Mouse (Mus musculus): ENCODE results near the gene Ptprd.

DNA sequence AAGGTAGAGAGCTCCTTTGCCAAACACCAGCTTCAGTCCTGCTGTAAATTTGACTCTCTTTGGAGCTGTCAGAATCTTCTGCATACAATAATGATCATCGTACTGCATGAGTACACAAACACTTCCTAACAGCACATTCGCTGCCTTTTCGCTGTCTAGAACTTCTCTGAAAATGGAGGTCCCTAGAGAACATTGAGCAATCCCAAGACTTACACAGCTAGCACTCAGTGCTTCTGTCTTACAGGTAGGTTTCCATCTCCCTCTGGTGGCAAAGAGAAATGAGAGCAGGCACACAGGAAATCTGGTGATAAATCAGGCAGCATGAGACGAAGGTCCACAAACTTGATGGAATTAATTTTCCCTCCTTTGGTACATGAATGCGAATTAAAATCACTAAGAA lies 692.6 kb downstream of the Ptprd start:
- TF ChIP-seq CTCF (IDR thresholded peaks at IDR 0.05; ENCODE audit: extremely low read depth, insufficient read depth, insufficient read length, insufficient replicate concordance) (no peak), POLR2A (IDR thresholded peaks at IDR 0.05; ENCODE audit: low read depth, low read length) (no peak)
